Mouse (Mus musculus) liver, postnatal 0 days (tissue): Measurements from ENCODE around the gene Igf1. TPM values are rescaled to one million over a fixed set of nuclear protein-coding genes. Genes with fewer than 3 reads are reported as not detected.

Experiments used
- ATAC-seq: fragments of 200-750 bp; cut with Nextera tagmentation; 2 replicates; pipeline ENCODE4 v1.8.0; 2017; ENCODE audit warnings: mild to moderate bottlenecking, moderate library complexity
- DNase-seq: peaks from one replicate; pipeline ENCODE4 v3.0.0-alpha.2; 2016
- H3K27ac ChIP-seq: fragments of 300-500 bp; sonication (generic); 2 replicates; pipeline ENCODE4 v1.5.1; 2014; ENCODE audit warnings: antibody characterized with exemption, moderate library complexity, mild to moderate bottlenecking, low read depth
- H3K27me3 ChIP-seq: fragments of 300-500 bp; sonication (generic); 2 replicates; pipeline ENCODE4 v1.6.1; 2014; ENCODE audit warnings: low read length, control low read depth, mixed read lengths; ENCODE audit not compliant: insufficient read depth
- H3K36me3 ChIP-seq: fragments of 300-500 bp; sonication (generic); replicated peaks from 2 replicates; pipeline ENCODE4 v1.6.1; 2014; ENCODE audit warnings: mild to moderate bottlenecking, control low read depth, low read length, moderate library complexity, mixed read lengths; ENCODE audit not compliant: insufficient read depth
- H3K4me1 ChIP-seq: fragments of 300-500 bp; sonication (generic); 2 replicates; pipeline ENCODE4 v1.6.1; 2014; ENCODE audit warnings: antibody characterized with exemption, mild to moderate bottlenecking, control low read depth; ENCODE audit not compliant: insufficient read depth
- H3K4me2 ChIP-seq: fragments of 300-500 bp; sonication (generic); 2 replicates; pipeline ENCODE4 v1.6.1; 2014; ENCODE audit warnings: low read depth, mild to moderate bottlenecking, low read length, moderate library complexity, mixed read lengths
- H3K4me3 ChIP-seq: fragments of 300-500 bp; sonication (generic); 2 replicates; pipeline ENCODE4 v1.5.1; 2014; ENCODE audit warnings: low read depth, low read length
- H3K9ac ChIP-seq: fragments of 300-500 bp; sonication (generic); replicated peaks from 2 replicates; pipeline ENCODE4 v1.6.1; 2014; ENCODE audit warnings: mild to moderate bottlenecking, moderate library complexity
- H3K9me3 ChIP-seq: fragments of 300-500 bp; sonication (generic); 2 replicates; pipeline ENCODE4 v1.6.1; 2016; ENCODE audit warnings: mild to moderate bottlenecking, control low read depth, low read length, mixed read lengths
- CTCF ChIP-seq: sonication (generic); IDR thresholded peaks from 2 replicates; pipeline ENCODE4 v1.5.1; 2016; ENCODE audit warnings: antibody characterized with exemption, low read depth
- EP300 ChIP-seq: IDR thresholded peaks from 2 replicates; pipeline ENCODE4 v1.6.1; 2016; ENCODE audit warnings: antibody characterized with exemption, low read depth, mild to moderate bottlenecking
- WGBS: fragments of 180-500 bp; shearing (Covaris S2); extraction: QIAGEN DNeasy Blood & Tissue Kit; methylation state at CpG from one replicate; pipeline ENCODE4 v1.1.7; 2014; ENCODE audit not compliant: insufficient replicate concordance; 5-methylcytosine and 5-hydroxymethylcytosine counted together
- polyA plus RNA-seq: library from polyadenylated mRNA; unstranded; fragments of >200 nt; fragmentation: Nextera tagmentation; extraction: Ambion mirVana; gene quantifications from 2 replicates; pipeline ENCODE4 v1.2.1, GENCODE M21; 2015

Igf1 gene
- polyA plus RNA-seq, 1 experiment from 2014 or later, result 34.1 TPM

DNA sequence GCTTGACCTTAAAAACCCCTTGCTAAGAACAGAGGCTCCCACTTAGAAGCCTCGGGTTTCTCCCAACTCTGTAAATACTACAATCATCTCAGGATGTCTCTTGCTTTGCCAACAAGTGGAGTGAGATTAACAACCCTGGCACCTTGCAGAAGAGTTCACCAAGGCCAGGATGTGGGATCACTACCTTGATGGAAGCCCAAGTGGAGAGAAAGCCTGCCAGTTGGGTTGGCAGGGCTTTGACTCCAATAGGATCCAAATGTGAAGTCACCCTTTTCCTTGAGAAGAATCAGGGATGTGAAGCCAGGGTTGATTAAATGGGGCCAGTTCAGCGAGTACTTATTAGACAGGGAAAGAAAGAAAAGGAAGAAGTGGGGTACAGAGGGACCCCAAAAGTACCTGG lies 9.6 kb upstream of the Igf1 start:
- no peak for DNase-seq
- Histone ChIP-seq H3K36me3 (no peaks in the 10 kb centered on the region), H3K27me3 (no peaks in the 10 kb centered on the region), H3K4me3 (no peak overlapping the region), H3K27ac (0 out of 2 replicates have a peak overlapping the region, but pooled peaks have one; percentile 0), H3K4me1 (0 out of 2 replicates have a peak, but pooled peaks cover 4% of the 10 kb centered on the region), H3K4me2 (no peak overlapping the region), H3K9me3 (no peaks in the 10 kb centered on the region), H3K9ac (no peak overlapping the region)
- no peak for TF ChIP-seq EP300
- TF ChIP-seq CTCF, result no peak
- no peak for ATAC-seq
- WGBS, result 44% methylated on average over 2 of the region's 2 CpGs

DNA sequence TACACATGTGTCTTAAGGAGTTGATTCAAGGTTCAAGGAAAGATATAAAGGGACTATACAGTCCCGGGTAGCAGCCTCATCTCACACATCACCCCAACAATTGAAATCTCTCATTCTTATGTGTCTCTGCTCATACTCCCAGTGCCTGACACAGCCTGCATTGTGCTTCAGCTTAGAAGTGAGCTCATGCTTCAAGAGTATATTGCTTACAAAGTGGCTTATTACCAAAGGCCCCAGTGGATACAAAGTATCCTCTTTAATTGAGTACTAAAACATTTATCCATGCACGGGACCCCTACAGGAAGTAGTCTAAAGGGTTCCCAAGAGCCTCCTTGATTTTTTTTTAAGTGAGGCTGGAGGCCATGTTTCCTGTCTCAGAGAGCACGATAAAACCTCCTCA lies 6.6 kb upstream of the Igf1 start:
- Histone ChIP-seq H3K27me3 (no peaks in the 10 kb centered on the region), H3K27ac (no peak overlapping the region), H3K9me3 (no peaks in the 10 kb centered on the region), H3K4me3 (no peak overlapping the region), H3K9ac (no peak overlapping the region), H3K36me3 (no peaks in the 10 kb centered on the region), H3K4me1 (peaks cover 4% of the 10 kb centered on the region; the same call in 1 of the 2 replicates), H3K4me2 (no peak overlapping the region)
- 45% methylated on average over 3 of the region's 3 CpGs for WGBS
- no peak for DNase-seq
- TF ChIP-seq EP300, result no peak
- TF ChIP-seq CTCF, result no peak
- no peak for ATAC-seq

DNA sequence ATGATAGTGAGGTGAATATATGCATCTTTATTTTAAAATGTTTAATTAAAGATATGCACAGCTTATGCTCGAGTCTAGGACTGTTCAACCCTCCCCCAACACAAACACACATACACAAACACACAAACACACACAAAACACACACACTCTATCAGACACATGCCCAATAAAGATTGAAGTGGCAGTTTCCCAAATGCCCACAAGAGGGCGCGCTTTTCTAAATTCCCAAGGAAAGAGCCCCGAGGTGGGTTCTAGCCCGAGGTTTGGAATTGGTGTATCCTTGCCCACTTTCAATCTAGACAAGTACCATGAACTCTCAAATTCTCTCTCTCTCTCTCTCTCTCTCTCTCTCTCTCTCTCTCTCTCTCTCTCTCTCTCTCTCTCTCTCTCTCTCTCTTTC lies 3.7 kb upstream of the Igf1 start:
- Histone ChIP-seq H3K4me2 (no peak overlapping the region), H3K9me3 (no peaks in the 10 kb centered on the region), H3K36me3 (no peaks in the 10 kb centered on the region), H3K9ac (no peak overlapping the region), H3K4me3 (no peak overlapping the region), H3K4me1 (peaks cover 10% of the 10 kb centered on the region), H3K27ac (no peak overlapping the region), H3K27me3 (no peaks in the 10 kb centered on the region)
- WGBS, result 1% methylated on average over 5 of the region's 5 CpGs
- peak; percentile 71 for DNase-seq
- TF ChIP-seq CTCF (peak; percentile 78), EP300 (no peak)
- no peak for ATAC-seq

DNA sequence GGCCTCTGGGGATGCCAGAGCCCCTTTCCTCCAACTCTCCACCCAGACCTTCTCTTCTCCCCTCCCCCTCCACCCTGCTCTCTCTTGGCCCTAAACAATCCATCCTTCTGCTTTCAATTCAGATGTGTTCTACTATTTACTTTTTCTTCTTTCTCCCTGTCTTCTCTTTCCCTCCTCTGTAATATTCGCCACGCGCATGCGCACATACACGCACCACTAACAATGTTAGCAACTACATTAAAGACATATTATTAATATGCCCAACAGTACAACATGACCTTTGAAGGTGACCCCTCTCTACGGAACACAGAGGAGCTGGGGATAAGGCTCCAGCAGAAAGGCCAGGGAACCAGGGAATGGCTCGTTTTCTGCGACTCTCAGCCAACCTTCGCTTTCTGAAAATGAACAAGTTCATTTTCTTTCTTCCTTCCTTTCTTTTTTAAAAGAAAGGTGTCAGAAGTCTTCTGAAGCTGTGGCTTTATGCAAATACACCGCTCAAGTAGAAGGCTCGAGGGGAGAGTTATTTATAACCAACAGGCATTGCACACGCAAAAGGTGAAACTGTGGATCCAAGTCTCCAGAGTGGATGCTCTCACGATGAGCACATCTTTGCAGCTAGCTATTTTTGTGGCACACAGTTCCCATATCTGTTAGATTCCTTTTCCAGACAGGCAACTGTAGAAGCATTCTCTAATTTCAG lies 2.5 kb upstream of the Igf1 start:
- Histone ChIP-seq H3K4me2 (no peak overlapping the region), H3K27me3 (no peaks in the 10 kb centered on the region), H3K4me1 (peaks cover 10% of the 10 kb centered on the region), H3K9ac (no peak overlapping the region), H3K36me3 (no peaks in the 10 kb centered on the region), H3K27ac (no peak overlapping the region), H3K4me3 (no peak overlapping the region), H3K9me3 (no peaks in the 10 kb centered on the region)
- no peak for TF ChIP-seq CTCF
- no peak for TF ChIP-seq EP300
- no peak for DNase-seq
- 63% methylated on average over 13 of the region's 13 CpGs for WGBS
- no peak for ATAC-seq

DNA sequence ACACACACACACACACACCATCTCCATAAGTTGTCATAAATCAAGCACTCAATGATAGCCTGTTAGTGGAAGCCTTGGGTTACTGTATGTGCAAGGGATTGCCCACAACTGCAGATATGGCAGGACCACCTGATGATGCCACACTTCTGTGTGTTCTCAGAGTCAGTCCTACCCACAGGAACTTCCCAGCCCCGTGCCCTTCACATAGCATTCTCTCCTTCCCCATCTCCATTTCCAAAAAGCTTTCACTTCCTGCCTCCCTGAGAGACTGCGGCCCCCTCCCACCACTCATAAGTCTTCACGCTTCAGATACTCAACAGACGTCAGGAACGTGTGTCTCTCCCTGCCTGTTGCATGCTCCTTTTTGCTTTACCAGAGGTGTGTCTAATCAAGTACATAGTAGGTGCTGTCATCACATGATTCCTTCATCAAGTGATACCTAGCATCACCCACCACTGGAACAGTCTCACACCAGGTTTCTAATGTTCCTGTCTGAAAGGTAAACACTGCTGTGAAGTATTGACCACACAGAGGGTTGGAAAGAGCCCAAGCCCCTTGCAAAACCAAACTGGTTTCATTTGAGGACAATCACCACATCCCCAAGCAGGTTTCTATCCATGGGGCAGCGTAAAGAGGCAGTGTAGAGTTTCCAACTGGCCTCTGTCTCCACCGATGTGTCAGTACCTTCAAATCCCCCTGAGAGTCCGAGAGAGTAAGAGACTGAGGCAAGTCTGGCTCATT lies 680 bp upstream of the Igf1 start:
- TF ChIP-seq EP300 (no peak), CTCF (no peak)
- no peaks in the 10 kb centered on the region for H3K36me3 ChIP-seq
- peak overlapping the region; percentile 7; the same call in 1 of the 2 replicates for H3K4me2 ChIP-seq
- peak overlapping the region; percentile 66 for H3K27ac ChIP-seq
- peaks cover 10% of the 10 kb centered on the region for H3K4me1 ChIP-seq
- no peaks in the 10 kb centered on the region for H3K27me3 ChIP-seq
- 37% methylated on average over 8 of the region's 8 CpGs for WGBS
- DNase-seq (peak; percentile 60), ATAC-seq (peak; percentile 79)
- H3K9me3 ChIP-seq, result no peaks in the 10 kb centered on the region
- no peak overlapping the region for H3K4me3 ChIP-seq
- H3K9ac ChIP-seq, result no peak overlapping the region

DNA sequence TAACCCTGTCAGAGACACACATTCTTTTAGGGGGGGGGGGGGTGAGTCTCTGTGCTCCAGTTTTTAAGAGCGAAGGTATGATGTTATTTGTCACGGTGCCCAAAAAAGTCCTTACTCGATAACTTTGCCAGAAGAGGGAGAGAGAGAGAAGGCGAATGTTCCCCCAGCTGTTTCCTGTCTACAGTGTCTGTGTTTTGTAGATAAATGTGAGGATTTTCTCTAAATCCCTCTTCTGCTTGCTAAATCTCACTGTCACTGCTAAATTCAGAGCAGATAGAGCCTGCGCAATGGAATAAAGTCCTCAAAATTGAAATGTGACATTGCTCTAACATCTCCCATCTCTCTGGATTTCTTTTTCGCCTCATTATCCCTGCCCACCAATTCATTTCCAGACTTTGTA lies 874 bp downstream of the Igf1 start:
- H3K4me2 ChIP-seq, result peak overlapping the region; percentile 51
- H3K9ac ChIP-seq, result no peak overlapping the region
- no peaks in the 10 kb centered on the region for H3K27me3 ChIP-seq
- peaks cover 10% of the 10 kb centered on the region for H3K4me1 ChIP-seq
- ATAC-seq, result 0 out of 2 replicates have a peak, but pooled peaks have one; percentile 11
- peak overlapping the region; percentile 42; the same call in 1 of the 2 replicates for H3K4me3 ChIP-seq
- no peaks in the 10 kb centered on the region for H3K9me3 ChIP-seq
- no peak for DNase-seq
- WGBS, result 15% methylated on average over 6 of the region's 6 CpGs
- no peak for TF ChIP-seq EP300
- TF ChIP-seq CTCF, result no peak
- no peaks in the 10 kb centered on the region for H3K36me3 ChIP-seq
- peak overlapping the region; percentile 66; the same call in 1 of the 2 replicates for H3K27ac ChIP-seq
